ENCODE assay signal across 19 mouse cellular contexts in genomic region chr7:99670915-99671314, GRCm38 (mm10). TPM values are rescaled to one million over a fixed set of nuclear protein-coding genes. Genes with fewer than 3 reads are reported as not detected.
DNase-seq lines count a peak whose midpoint lies in the region; ATAC-seq and TF ChIP-seq lines count a peak whose summit lies in the region.
"Had no signal": no experiment of that assay in that cellular context is flagged by ENCODE, and none has a peak within 500 bp of the region (broad histone marks: within the 10 kb centered on the region; RNA-seq: fewer than 3 reads in every experiment).

No protein-coding gene starts in this region.

- H3K4me3 ChIP-seq in kidney, embryonic 16.5 days (ENCODE audit: low read length), result no peak overlapping the region
- H3K4me3 ChIP-seq in thymus, adult 2 months (ENCODE audit: control insufficient read depth, insufficient read depth, low read length), result no peak overlapping the region

- no peak for TF ChIP-seq POLR2A in thymus, adult 2 months (IDR thresholded peaks at IDR 0.05; ENCODE audit: control insufficient read depth, extremely low read depth, insufficient read depth, low read length, poor library complexity)

- H3K4me1 ChIP-seq in kidney, embryonic 16.5 days (ENCODE audit: insufficient read depth, low read length), result peaks cover 2% of the 10 kb centered on the region; the same call in 1 of the 2 replicates
- no peaks in the 10 kb centered on the region for H3K4me1 ChIP-seq in thymus, adult 2 months (replicated peaks; ENCODE audit: control insufficient read depth, insufficient read depth, low read length)

- H3K9ac ChIP-seq in kidney, embryonic 16.5 days (replicated peaks; ENCODE audit: low read length), result no peak overlapping the region

- no peak overlapping the region for H3K27ac ChIP-seq in kidney, embryonic 16.5 days (ENCODE audit: low read length)
- no peak overlapping the region for H3K27ac ChIP-seq in thymus, adult 2 months (ENCODE audit: control insufficient read depth, insufficient read depth, low read length)

- no peaks in the 10 kb centered on the region for H3K36me3 ChIP-seq in kidney, embryonic 16.5 days (ENCODE audit: insufficient read depth, low read length)
- no peaks in the 10 kb centered on the region for H3K36me3 ChIP-seq in thymus, adult 2 months (ENCODE audit: control insufficient read depth, insufficient read depth, low read length)

- no peak for ATAC-seq in CD4-positive, CD25-positive, alpha-beta regulatory T cell, adult 4 months
- no peak for ATAC-seq in kidney, embryonic 16.5 days (ENCODE audit: low FRiP score, low TSS enrichment)
- ATAC-seq: midbrain, embryonic 16.5 days had no signal

- DNase-seq in CD4-positive, CD25-positive, alpha-beta regulatory T cell, adult 2 months (ENCODE audit: low read depth, low spot score), result peak; percentile 9
- DNase-seq in kidney, adult 9 months, result peak; percentile 15
- DNase-seq in thymus, adult 2 months, result peak; percentile 24
- DNase-seq in thymus, adult 18-20 months, result no peak
- no peak for DNase-seq in neural tube, embryonic 10.5 days (ENCODE audit: extremely low spot score, low spot score)
- DNase-seq in B cell, adult 2 months, result no peak
- DNase-seq: cerebellum, adult 9-11 months; lung, adult 2 months; spleen, adult 18-20 months had no signal

- H3K4me2 ChIP-seq in kidney, embryonic 16.5 days (replicated peaks; ENCODE audit: low read depth, low read length), result no peak overlapping the region

- peaks cover 3% of the 10 kb centered on the region; the same call in 1 of the 2 replicates for H3K27me3 ChIP-seq in kidney, embryonic 16.5 days (ENCODE audit: insufficient read depth, low read length)
- no peaks in the 10 kb centered on the region for H3K27me3 ChIP-seq in thymus, adult 2 months (ENCODE audit: control insufficient read depth, insufficient read depth, low read length)

- WGBS in kidney, embryonic 16.5 days, result 72% methylated on average over 4 of the region's 4 CpGs
- 92% methylated on average over 4 of the region's 4 CpGs for WGBS in thymus, adult 2 months

- no peaks in the 10 kb centered on the region for H3K9me3 ChIP-seq in kidney, embryonic 16.5 days (ENCODE audit: low read length)

- no peak for TF ChIP-seq CTCF in thymus, adult 2 months (IDR thresholded peaks at IDR 0.05; ENCODE audit: borderline replicate concordance, control insufficient read depth, extremely low read depth, insufficient read depth, low read length, poor library complexity)

RNA-seq across cellular contexts. Expression of gene Slco2b1, which starts 40.2 kb away (rescaled TPM):
- polyA plus RNA-seq in CD4-positive, CD25-positive, alpha-beta regulatory T cell, adult 4 months (2017; shearing (Covaris generic)), result under 1 TPM in 1 of 2 experiments, not detected in 1; 0.37 TPM
- polyA plus RNA-seq in kidney, embryonic 16.5 days (2015; fragmentation: Nextera tagmentation; extraction: Ambion mirVana), result 3.0 and 3.4 TPM in 2 replicates
- polyA plus RNA-seq in thymus, adult 2 months (2012; rRNA removed), result 29.8 and 36.1 TPM in 2 replicates

RNA-seq across cellular contexts. Expression of gene Tpbgl, which starts 44.0 kb away (rescaled TPM):
- polyA plus RNA-seq in CD4-positive, CD25-positive, alpha-beta regulatory T cell, adult 4 months (2017; shearing (Covaris generic)), result under 1 TPM; 0.25 to 0.35 TPM
- polyA plus RNA-seq in kidney, embryonic 16.5 days (2015; fragmentation: Nextera tagmentation; extraction: Ambion mirVana), result 0.67 and 0.72 TPM in 2 replicates
- polyA plus RNA-seq in thymus, adult 2 months (2012; rRNA removed), result 3.8 and 4.6 TPM in 2 replicates

RNA-seq across cellular contexts. Expression of gene Olfr520, which starts 59.2 kb away (rescaled TPM):
- polyA plus RNA-seq in CD4-positive, CD25-positive, alpha-beta regulatory T cell, adult 4 months (2017; shearing (Covaris generic)), result not detected
- polyA plus RNA-seq in kidney, embryonic 16.5 days (2015; fragmentation: Nextera tagmentation; extraction: Ambion mirVana), result not detected in 2 replicates
- not detected in 2 replicates for polyA plus RNA-seq in thymus, adult 2 months (2012; rRNA removed)
- polyA plus RNA-seq: embryonic facial prominence, embryonic 14.5 days; forebrain, embryonic 11.5 days; heart, embryonic 14.5 days; kidney, embryonic 14.5 days; large intestine, adult 2 months; lung, adult 2 months; midbrain, embryonic 16.5 days; neural tube, embryonic 11.5 days; stomach, embryonic 14.5 days had no signal

Comparison
In these comparisons a context has a peak if more than half of its experiments do, and no peak if none do; other contexts are left out.
1. DNase-seq: peak in CD4-positive, CD25-positive, alpha-beta regulatory T cell, adult 2 months (single experiment), kidney, adult 9 months (single experiment) and thymus, adult 2 months (single experiment); none in thymus, adult 18-20 months (0 of 2), neural tube, embryonic 10.5 days (single experiment) and B cell, adult 2 months (0 of 2).